Mouse (Mus musculus): Measurements from ENCODE around the gene Picalm. TPM values are rescaled to one million over a fixed set of nuclear protein-coding genes. Genes with fewer than 3 reads are reported as not detected.

Gene Picalm
- polyA plus RNA-seq, 1 experiment = 47.2 TPM

GRCm38 (mm10) chr7:90233921-90234320 lies 103.9 kb downstream of the Picalm start:
- H3ac ChIP-seq (ENCODE audit: control insufficient read depth, insufficient read length, low read depth) = peak overlapping the region; percentile 18
- no peaks in the 10 kb centered on the region for H3K79me2 ChIP-seq (ENCODE audit: control insufficient read depth, insufficient read depth)
- no peaks in the 10 kb centered on the region for H3K79me3 ChIP-seq (ENCODE audit: low read depth)
- H3K4me3 ChIP-seq (ENCODE audit: insufficient read depth, poor library complexity, severe bottlenecking) = no peak overlapping the region
- H3K27me3 ChIP-seq (ENCODE audit: control insufficient read depth, insufficient read depth, insufficient read length) = no peaks in the 10 kb centered on the region
- TF ChIP-seq MYOG (IDR thresholded peaks at IDR 0.05; ENCODE audit: control insufficient read depth, extremely low read depth, insufficient read length) = no peak
- no peak for TF ChIP-seq USF1 (IDR thresholded peaks at IDR 0.05; ENCODE audit: low read depth)
- peak; percentile 25 for TF ChIP-seq MAX (IDR thresholded peaks at IDR 0.05)
- TF ChIP-seq CTCF (IDR thresholded peaks at IDR 0.05; ENCODE audit: control insufficient read depth, insufficient read depth, insufficient read length) = no peak
- TF ChIP-seq MYOD1 (IDR thresholded peaks at IDR 0.05; ENCODE audit: control insufficient read depth, insufficient read length, low read depth) = peak; percentile 90
- H3K36me3 ChIP-seq (ENCODE audit: control insufficient read depth, insufficient read depth) = no peaks in the 10 kb centered on the region

GRCm38 (mm10) chr7:90236289-90236905 lies 106.4 kb downstream of the Picalm start:
- H3ac ChIP-seq (ENCODE audit: control insufficient read depth, insufficient read length, low read depth) = no peak overlapping the region
- no peaks in the 10 kb centered on the region for H3K36me3 ChIP-seq (ENCODE audit: control insufficient read depth, insufficient read depth)
- no peaks in the 10 kb centered on the region for H3K79me3 ChIP-seq (ENCODE audit: low read depth)
- no peaks in the 10 kb centered on the region for H3K79me2 ChIP-seq (ENCODE audit: control insufficient read depth, insufficient read depth)
- TF ChIP-seq CTCF (IDR thresholded peaks at IDR 0.05; ENCODE audit: control insufficient read depth, insufficient read depth, insufficient read length) (no peak), MAX (IDR thresholded peaks at IDR 0.05) (no peak), CEBPB (IDR thresholded peaks at IDR 0.05; ENCODE audit: low read depth) (no peak), USF1 (IDR thresholded peaks at IDR 0.05; ENCODE audit: low read depth) (no peak), MYOG (IDR thresholded peaks at IDR 0.05; ENCODE audit: control insufficient read depth, extremely low read depth, insufficient read length) (no peak), MYOD1 (IDR thresholded peaks at IDR 0.05; ENCODE audit: control insufficient read depth, insufficient read length, low read depth) (no peak), FOSL1 (IDR thresholded peaks at IDR 0.05; ENCODE audit: insufficient read depth, low read length, poor library complexity, severe bottlenecking) (no peak)
- H3K4me3 ChIP-seq (ENCODE audit: insufficient read depth, poor library complexity, severe bottlenecking) = no peak overlapping the region
- no peaks in the 10 kb centered on the region for H3K27me3 ChIP-seq (ENCODE audit: control insufficient read depth, insufficient read depth, insufficient read length)

GRCm38 (mm10) chr7:90243151-90243550 lies 113.1 kb downstream of the Picalm start:
- Histone ChIP-seq H3K4me3 (ENCODE audit: insufficient read depth, poor library complexity, severe bottlenecking) (no peak overlapping the region), H3K79me3 (ENCODE audit: low read depth) (no peaks in the 10 kb centered on the region), H3K79me2 (ENCODE audit: control insufficient read depth, insufficient read depth) (no peaks in the 10 kb centered on the region), H3K27me3 (ENCODE audit: control insufficient read depth, insufficient read depth, insufficient read length) (no peaks in the 10 kb centered on the region), H3K36me3 (ENCODE audit: control insufficient read depth, insufficient read depth) (no peaks in the 10 kb centered on the region), H3ac (ENCODE audit: control insufficient read depth, insufficient read length, low read depth) (no peak overlapping the region)
- TF ChIP-seq MAX (IDR thresholded peaks at IDR 0.05) (no peak), FOSL1 (IDR thresholded peaks at IDR 0.05; ENCODE audit: insufficient read depth, low read length, poor library complexity, severe bottlenecking) (no peak), MYOD1 (IDR thresholded peaks at IDR 0.05; ENCODE audit: control insufficient read depth, insufficient read length, low read depth) (no peak), CEBPB (IDR thresholded peaks at IDR 0.05; ENCODE audit: low read depth) (peak; percentile 48)

GRCm38 (mm10) chr7:90243643-90244042 lies 113.6 kb downstream of the Picalm start:
- Histone ChIP-seq H3K79me2 (ENCODE audit: control insufficient read depth, insufficient read depth) (no peaks in the 10 kb centered on the region), H3K36me3 (ENCODE audit: control insufficient read depth, insufficient read depth) (no peaks in the 10 kb centered on the region)
- TF ChIP-seq MYOG (IDR thresholded peaks at IDR 0.05; ENCODE audit: control insufficient read depth, extremely low read depth, insufficient read length) (no peak), FOSL1 (IDR thresholded peaks at IDR 0.05; ENCODE audit: insufficient read depth, low read length, poor library complexity, severe bottlenecking) (no peak), MAX (IDR thresholded peaks at IDR 0.05) (no peak), CEBPB (IDR thresholded peaks at IDR 0.05; ENCODE audit: low read depth) (no peak), CTCF (IDR thresholded peaks at IDR 0.05; ENCODE audit: control insufficient read depth, insufficient read depth, insufficient read length) (no peak), USF1 (IDR thresholded peaks at IDR 0.05; ENCODE audit: low read depth) (no peak), MYOD1 (IDR thresholded peaks at IDR 0.05; ENCODE audit: control insufficient read depth, insufficient read length, low read depth) (no peak)

GRCm38 (mm10) chr7:90252946-90253345 lies 122.9 kb downstream of the Picalm start:
- no peak overlapping the region for H3K4me3 ChIP-seq (ENCODE audit: insufficient read depth, poor library complexity, severe bottlenecking)
- H3K27me3 ChIP-seq (ENCODE audit: control insufficient read depth, insufficient read depth, insufficient read length) = no peaks in the 10 kb centered on the region
- H3ac ChIP-seq (ENCODE audit: control insufficient read depth, insufficient read length, low read depth) = no peak overlapping the region
- no peaks in the 10 kb centered on the region for H3K79me3 ChIP-seq (ENCODE audit: low read depth)
- TF ChIP-seq MYOG (IDR thresholded peaks at IDR 0.05; ENCODE audit: control insufficient read depth, extremely low read depth, insufficient read length) = no peak
- TF ChIP-seq MAX (IDR thresholded peaks at IDR 0.05) = no peak
- TF ChIP-seq CTCF (IDR thresholded peaks at IDR 0.05; ENCODE audit: control insufficient read depth, insufficient read depth, insufficient read length) = no peak
- no peak for TF ChIP-seq CEBPB (IDR thresholded peaks at IDR 0.05; ENCODE audit: low read depth)
- TF ChIP-seq FOSL1 (IDR thresholded peaks at IDR 0.05; ENCODE audit: insufficient read depth, low read length, poor library complexity, severe bottlenecking) = no peak
- TF ChIP-seq MYOD1 (IDR thresholded peaks at IDR 0.05; ENCODE audit: control insufficient read depth, insufficient read length, low read depth) = no peak
- TF ChIP-seq USF1 (IDR thresholded peaks at IDR 0.05; ENCODE audit: low read depth) = no peak
- no peaks in the 10 kb centered on the region for H3K79me2 ChIP-seq (ENCODE audit: control insufficient read depth, insufficient read depth)
- no peaks in the 10 kb centered on the region for H3K36me3 ChIP-seq (ENCODE audit: control insufficient read depth, insufficient read depth)

More at GRCm38 (mm10) chr7:90243643-90244042, 113.6 kb downstream of the Picalm start:
- no peak overlapping the region for H3ac ChIP-seq (ENCODE audit: control insufficient read depth, insufficient read length, low read depth)
- no peak overlapping the region for H3K4me3 ChIP-seq (ENCODE audit: insufficient read depth, poor library complexity, severe bottlenecking)
- no peaks in the 10 kb centered on the region for H3K27me3 ChIP-seq (ENCODE audit: control insufficient read depth, insufficient read depth, insufficient read length)
- no peaks in the 10 kb centered on the region for H3K79me3 ChIP-seq (ENCODE audit: low read depth)

- no peak for TF ChIP-seq CTCF (IDR thresholded peaks at IDR 0.05; ENCODE audit: control insufficient read depth, insufficient read depth, insufficient read length)
- Histone ChIP-seq H3K79me2 (ENCODE audit: control insufficient read depth, insufficient read depth) (no peaks in the 10 kb centered on the region), H3ac (ENCODE audit: control insufficient read depth, insufficient read length, low read depth) (no peak overlapping the region), H3K79me3 (ENCODE audit: low read depth) (no peaks in the 10 kb centered on the region), H3K27me3 (ENCODE audit: control insufficient read depth, insufficient read depth, insufficient read length) (no peaks in the 10 kb centered on the region), H3K36me3 (ENCODE audit: control insufficient read depth, insufficient read depth) (no peaks in the 10 kb centered on the region), H3K4me3 (ENCODE audit: insufficient read depth, poor library complexity, severe bottlenecking) (no peak overlapping the region)
Measured at GRCm38 (mm10) chr7:90258701-90259100, 128.7 kb downstream of the Picalm start.

Measured in C2C12 (cell line).